Mouse (Mus musculus) urinary bladder, postnatal 0 days (tissue): ENCODE measurements around the gene Ppp4r3a. TPM values are rescaled to one million over a fixed set of nuclear protein-coding genes. Genes with fewer than 3 reads are reported as not detected.

Experiments used
- microRNA counts: library from miRNA; unstranded; fragments of <30 nt; microRNA quantifications from one replicate; lab custom pipeline; 2016
- microRNA-seq: library from miRNA; unstranded; fragments of <30 nt; microRNA quantifications from one replicate; pipeline ENCODE4, GENCODE M21; 2016
- polyA plus RNA-seq: library from polyadenylated mRNA; unstranded; fragments of >200 nt; fragmentation: Nextera tagmentation; extraction: Ambion mirVana; gene quantifications from 2 replicates; pipeline ENCODE4 v1.2.1, GENCODE M21; 2015

Ppp4r3a gene
- 12.9 and 15.4 TPM in 2 replicates for polyA plus RNA-seq

DNA sequence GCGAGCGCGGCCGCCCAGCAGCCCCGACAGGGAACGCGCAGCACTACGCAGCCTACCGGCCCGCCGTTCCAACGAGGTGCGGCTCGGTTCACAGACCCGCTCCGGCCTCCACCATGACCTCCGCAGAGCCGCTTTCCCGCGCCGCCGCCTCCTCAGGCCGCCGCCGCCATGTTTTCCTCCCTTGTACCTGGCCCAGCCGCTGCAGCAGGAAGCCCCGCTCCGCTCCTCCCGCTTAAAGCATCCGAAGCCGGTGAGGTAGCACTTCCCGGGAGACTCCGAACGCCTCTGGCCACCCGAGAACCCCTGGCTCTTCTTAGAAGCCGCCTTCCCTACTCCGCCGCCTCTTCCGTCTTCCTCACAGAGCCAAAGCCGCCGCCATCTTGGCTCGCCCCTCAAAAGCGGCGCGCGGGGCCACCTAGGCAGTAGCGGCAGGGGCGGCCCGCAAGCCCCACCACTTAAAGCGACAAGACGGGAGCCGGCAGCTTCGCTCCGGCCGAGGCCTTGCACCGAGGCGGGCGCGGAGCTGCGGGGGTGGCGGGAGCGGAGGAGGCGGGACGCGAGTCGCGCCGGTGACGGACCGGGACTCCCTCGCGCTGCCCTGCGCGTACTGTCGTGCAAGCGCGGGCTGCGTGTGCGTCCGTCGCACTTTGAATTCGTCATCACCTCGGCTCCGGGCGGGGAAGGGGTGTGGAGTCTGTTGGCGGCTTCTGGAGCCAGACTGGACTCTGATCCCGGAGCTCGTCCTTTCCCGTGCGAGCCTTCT lies at the start of gene Ppp4r3a:
Ppp4r3a (minus strand) TSS at position 627 of the 763 bp plus-strand sequence.

DNA sequence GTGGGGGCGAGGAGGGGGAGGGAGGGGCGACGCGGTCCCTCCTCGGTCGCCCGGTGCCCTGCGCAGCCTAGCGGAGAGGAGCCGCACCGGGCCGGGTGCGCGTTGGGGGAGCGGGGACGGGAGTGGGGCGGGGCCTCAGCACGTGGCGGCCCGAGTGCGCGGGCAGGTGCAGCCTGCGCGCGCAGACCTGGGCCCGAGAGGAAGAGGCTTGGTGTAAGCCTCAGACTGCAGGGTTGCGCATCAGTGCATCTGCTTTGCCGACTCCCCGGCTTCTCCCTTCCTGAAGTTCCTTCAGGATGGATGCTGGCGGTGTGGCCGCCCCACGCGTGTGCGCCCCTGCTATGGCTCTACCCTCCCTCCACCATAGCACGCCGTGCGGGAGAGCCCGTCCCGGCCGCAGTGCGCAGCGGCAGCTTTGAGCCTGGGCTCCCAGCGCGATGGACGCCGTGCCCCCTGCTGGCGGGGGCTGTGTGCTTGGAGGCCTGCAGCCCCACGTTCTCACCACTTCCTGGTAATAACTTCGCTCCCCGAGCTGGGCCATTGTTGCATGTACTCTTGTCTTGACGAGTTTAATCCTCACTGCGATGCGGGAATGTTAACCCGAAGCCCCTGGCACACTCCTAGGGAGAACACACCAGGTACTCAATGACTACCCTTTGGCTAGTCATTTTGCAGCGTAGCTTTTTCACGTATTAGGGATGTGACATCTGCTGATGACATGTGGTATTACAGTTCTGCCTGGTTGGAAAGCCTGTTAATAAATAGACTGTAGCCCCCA lies 54.4 kb downstream of the Ppp4r3a start, which contains the start of gene Ccdc88c:
Ccdc88c (minus strand) TSS at position 103 of the 778 bp plus-strand sequence.

MicroRNAs within 50 kb of the gene (microRNA counts, 519-probe panel; counts per million panel counts)
- microRNA mmu-miR-1190 (lab: Ali Mortazavi, UCI): 777 counts per million, percentile 3 among the panel's probes with 10 or more counts

Small RNA genes within 50 kb of the gene (microRNA-seq; reads per million reads assigned to microRNA genes)
- not detected for gene Mir1190

Other genes starting within 250 kb of the Ppp4r3a start
- gene Gpr68, start 175.5 kb downstream of the Ppp4r3a start, polyA plus RNA-seq: 0.45 and 0.47 TPM in 2 replicates
- 4.4 and 5.1 TPM in 2 replicates for gene Ccdc88c, start 54.6 kb downstream of the Ppp4r3a start, polyA plus RNA-seq